Mouse (Mus musculus) limb, embryonic 11.5 days (tissue): ENCODE results near the gene Cbx8. TPM values are rescaled to one million over a fixed set of nuclear protein-coding genes. Genes with fewer than 3 reads are reported as not detected.
A peak's percentile ranks its signal among the peaks of the same experiment; 100 is the strongest.

Experiments
- ATAC-seq: fragments of 200-750 bp; cut with Nextera tagmentation; 2 replicates; pipeline ENCODE4 v1.8.0; 2017; ENCODE audit warnings: low read depth; ENCODE audit not compliant: insufficient number of reproducible peaks, low FRiP score, low TSS enrichment
- DNase-seq: peaks from one replicate; pipeline ENCODE4 v3.0.0-alpha.2; 2015; ENCODE audit warnings: low spot score
- H3K27ac ChIP-seq: fragments of 300-500 bp; sonication (generic); replicated peaks from 2 replicates; pipeline ENCODE4 v1.5.1; 2014; ENCODE audit warnings: low read depth, mild to moderate bottlenecking, low read length
- H3K27me3 ChIP-seq: fragments of 300-500 bp; sonication (generic); 2 replicates; pipeline ENCODE4 v1.6.1; 2014; ENCODE audit warnings: mild to moderate bottlenecking, low read length, mixed read lengths; ENCODE audit not compliant: control insufficient read depth, insufficient read depth
- H3K36me3 ChIP-seq: fragments of 300-500 bp; sonication (generic); 2 replicates; pipeline ENCODE4 v1.6.1; 2014; ENCODE audit warnings: mild to moderate bottlenecking, low read length, moderate library complexity, mixed read lengths; ENCODE audit not compliant: control insufficient read depth, insufficient read depth
- H3K4me1 ChIP-seq: fragments of 300-500 bp; sonication (generic); 2 replicates; pipeline ENCODE4 v1.6.1; 2014; ENCODE audit warnings: low read length, mixed read lengths; ENCODE audit not compliant: control insufficient read depth, insufficient read depth
- H3K4me2 ChIP-seq: fragments of 300-500 bp; sonication (generic); 2 replicates; pipeline ENCODE4 v1.6.1; 2014; ENCODE audit warnings: low read depth, mild to moderate bottlenecking, moderate library complexity; ENCODE audit not compliant: severe bottlenecking
- H3K4me3 ChIP-seq: fragments of 300-500 bp; sonication (generic); 2 replicates; pipeline ENCODE4 v1.5.1; 2014; ENCODE audit warnings: low read depth, low read length
- H3K9ac ChIP-seq: fragments of 300-500 bp; sonication (generic); 2 replicates; pipeline ENCODE4 v1.6.1; 2014; ENCODE audit warnings: mild to moderate bottlenecking, low read length
- H3K9me3 ChIP-seq: fragments of 300-500 bp; sonication (generic); 2 replicates; pipeline ENCODE4 v1.6.1; 2016; ENCODE audit warnings: low read length; ENCODE audit not compliant: control insufficient read depth
- WGBS: fragments of 180-500 bp; shearing (Covaris S2); extraction: QIAGEN DNeasy Blood & Tissue Kit; methylation state at CpG from one replicate; pipeline ENCODE4 v1.1.7; 2014; 5-methylcytosine and 5-hydroxymethylcytosine counted together
- polyA plus RNA-seq: library from polyadenylated mRNA; unstranded; fragments of >200 nt; fragmentation: Nextera tagmentation; extraction: Ambion mirVana; gene quantifications from 2 replicates; pipeline ENCODE4 v1.2.1, GENCODE M21; 2014

Gene Cbx8
- polyA plus RNA-seq, 1 experiment from 2014 or later: 13.4 TPM

DNA sequence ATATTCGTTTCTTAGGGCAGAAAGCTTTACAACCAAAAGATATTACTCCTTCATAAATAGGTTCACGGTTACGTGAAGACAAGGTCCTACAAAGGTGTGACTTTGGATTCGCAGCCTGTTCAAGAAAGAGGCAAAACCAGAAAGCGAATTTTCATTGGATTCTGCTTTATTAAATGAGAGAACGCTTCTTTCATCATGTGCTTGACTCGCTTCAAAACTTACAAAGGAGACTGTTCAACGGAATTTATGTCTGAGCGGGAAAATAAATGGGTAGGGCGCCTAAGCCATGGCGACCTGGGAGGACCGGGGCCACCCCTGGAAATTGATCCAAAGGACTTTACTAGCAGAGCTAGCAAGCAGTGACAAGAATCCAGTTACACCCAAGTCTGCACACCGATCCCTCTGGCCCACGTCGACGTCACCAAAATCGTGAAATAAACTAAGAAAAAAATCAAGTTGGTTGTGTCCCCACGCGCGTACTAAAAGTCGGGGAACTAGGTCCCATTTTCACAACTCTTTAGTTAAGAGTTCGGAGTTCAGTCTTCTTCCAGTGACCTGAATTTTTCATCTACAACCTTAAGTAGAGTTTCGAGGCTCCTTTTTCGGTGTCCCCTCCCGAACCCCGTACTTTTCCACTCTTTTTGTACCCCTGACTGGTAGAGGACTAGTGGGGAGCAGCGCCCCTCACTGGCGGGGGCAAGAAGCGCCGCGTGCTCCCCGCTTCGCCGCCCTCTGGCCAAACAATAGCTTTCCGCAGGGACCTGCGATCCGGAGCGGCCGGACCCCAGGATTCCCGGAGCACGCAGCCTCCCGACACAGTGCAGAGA lies 18.5 kb downstream of the Cbx8 start:
- 4% methylated on average over 42 of the region's 42 CpGs for WGBS

DNA sequence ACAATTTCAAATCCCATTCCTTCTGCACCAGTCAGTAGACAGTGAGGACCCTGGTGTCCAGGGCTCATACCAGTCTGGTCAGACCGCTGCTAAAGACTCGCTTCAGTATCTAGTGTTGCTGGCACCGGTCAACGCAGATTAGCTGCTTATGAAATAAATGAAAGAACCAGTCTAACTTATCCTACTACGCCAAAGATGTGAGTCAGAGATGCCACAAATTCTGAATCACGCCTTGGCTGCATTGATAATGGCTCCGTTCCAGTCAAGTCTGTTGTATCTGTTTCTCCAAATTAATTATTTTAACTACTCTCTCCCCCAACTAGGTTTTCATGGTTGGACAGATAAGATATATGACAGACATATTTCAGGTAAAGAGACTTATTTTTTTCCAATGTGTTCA lies 19.6 kb downstream of the Cbx8 start:
- Histone ChIP-seq H3K9me3 (no peaks in the 10 kb centered on the region), H3K27ac (no peak overlapping the region), H3K4me2 (no peak overlapping the region), H3K9ac (no peak overlapping the region), H3K4me1 (peaks cover 23% of the 10 kb centered on the region), H3K27me3 (no peaks in the 10 kb centered on the region), H3K36me3 (no peaks in the 10 kb centered on the region), H3K4me3 (no peak overlapping the region)
- WGBS: 96% methylated on average over 7 of the region's 7 CpGs
- ATAC-seq: no peak
- no peak for DNase-seq

More for the DNA sequence above, 18.5 kb downstream of the Cbx8 start:
- Histone ChIP-seq H3K9me3 (no peaks in the 10 kb centered on the region), H3K4me3 (peak overlapping the region; percentile 99), H3K27me3 (no peaks in the 10 kb centered on the region), H3K4me1 (peaks cover 29% of the 10 kb centered on the region), H3K27ac (peak overlapping the region; percentile 95), H3K36me3 (peaks cover 5% of the 10 kb centered on the region; the same call in 1 of the 2 replicates), H3K4me2 (peak overlapping the region; percentile 94), H3K9ac (peak overlapping the region; percentile 99)
- ATAC-seq: no peak
- peak; percentile 70 for DNase-seq

DNA sequence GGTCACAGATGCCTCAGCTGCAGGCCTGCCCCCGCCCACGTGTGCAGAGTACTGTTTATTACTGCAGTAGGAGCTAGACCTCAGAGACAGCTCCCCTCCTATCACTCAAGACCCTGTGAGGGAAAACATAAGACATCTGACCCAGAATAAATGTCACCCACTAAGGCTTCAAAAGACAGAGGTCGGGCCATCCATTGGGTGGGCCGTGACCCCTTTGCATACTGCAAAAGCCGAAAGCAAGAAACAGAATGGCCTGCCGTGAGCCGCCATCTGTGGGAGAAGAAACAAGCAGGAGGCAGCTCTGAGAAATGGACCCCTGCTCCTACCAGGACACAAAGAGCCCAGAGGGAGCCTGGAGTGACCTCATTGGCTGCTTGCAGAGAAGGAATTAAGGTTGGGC lies 23.3 kb downstream of the Cbx8 start:
- Histone ChIP-seq H3K4me3 (no peak overlapping the region), H3K27me3 (no peaks in the 10 kb centered on the region), H3K4me1 (peaks cover 4% of the 10 kb centered on the region), H3K4me2 (no peak overlapping the region), H3K27ac (no peak overlapping the region), H3K9ac (no peak overlapping the region), H3K9me3 (no peaks in the 10 kb centered on the region), H3K36me3 (no peaks in the 10 kb centered on the region)
- DNase-seq (no peak), ATAC-seq (no peak)
- WGBS: 70% methylated on average over 7 of the region's 7 CpGs

DNA sequence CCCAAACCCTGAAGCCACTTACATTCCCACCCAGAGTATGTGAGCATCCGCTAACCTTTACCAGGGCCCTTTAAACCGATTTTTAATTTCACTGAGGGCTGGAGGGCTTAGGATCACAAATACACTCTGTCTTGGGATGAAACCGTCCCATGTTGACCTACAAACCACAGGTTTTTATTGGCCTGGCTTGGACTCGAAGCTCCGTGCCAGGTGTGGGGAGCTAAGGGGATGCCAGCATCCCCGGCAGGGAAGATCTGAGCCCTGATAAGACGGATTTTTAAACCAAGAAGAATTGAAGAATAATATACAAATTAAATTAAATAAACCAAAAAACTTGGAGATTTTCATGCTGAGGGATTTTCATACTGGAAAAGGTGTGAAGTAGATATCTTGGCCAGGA lies 26.3 kb downstream of the Cbx8 start:
- no peaks in the 10 kb centered on the region for H3K36me3 ChIP-seq
- DNase-seq (no peak), ATAC-seq (no peak)
- no peak overlapping the region for H3K27ac ChIP-seq
- no peak overlapping the region for H3K4me3 ChIP-seq
- WGBS: 80% methylated on average over 7 of the region's 7 CpGs
- no peaks in the 10 kb centered on the region for H3K4me1 ChIP-seq
- no peak overlapping the region for H3K4me2 ChIP-seq
- H3K9ac ChIP-seq: no peak overlapping the region
- no peaks in the 10 kb centered on the region for H3K9me3 ChIP-seq
- H3K27me3 ChIP-seq: no peaks in the 10 kb centered on the region

DNA sequence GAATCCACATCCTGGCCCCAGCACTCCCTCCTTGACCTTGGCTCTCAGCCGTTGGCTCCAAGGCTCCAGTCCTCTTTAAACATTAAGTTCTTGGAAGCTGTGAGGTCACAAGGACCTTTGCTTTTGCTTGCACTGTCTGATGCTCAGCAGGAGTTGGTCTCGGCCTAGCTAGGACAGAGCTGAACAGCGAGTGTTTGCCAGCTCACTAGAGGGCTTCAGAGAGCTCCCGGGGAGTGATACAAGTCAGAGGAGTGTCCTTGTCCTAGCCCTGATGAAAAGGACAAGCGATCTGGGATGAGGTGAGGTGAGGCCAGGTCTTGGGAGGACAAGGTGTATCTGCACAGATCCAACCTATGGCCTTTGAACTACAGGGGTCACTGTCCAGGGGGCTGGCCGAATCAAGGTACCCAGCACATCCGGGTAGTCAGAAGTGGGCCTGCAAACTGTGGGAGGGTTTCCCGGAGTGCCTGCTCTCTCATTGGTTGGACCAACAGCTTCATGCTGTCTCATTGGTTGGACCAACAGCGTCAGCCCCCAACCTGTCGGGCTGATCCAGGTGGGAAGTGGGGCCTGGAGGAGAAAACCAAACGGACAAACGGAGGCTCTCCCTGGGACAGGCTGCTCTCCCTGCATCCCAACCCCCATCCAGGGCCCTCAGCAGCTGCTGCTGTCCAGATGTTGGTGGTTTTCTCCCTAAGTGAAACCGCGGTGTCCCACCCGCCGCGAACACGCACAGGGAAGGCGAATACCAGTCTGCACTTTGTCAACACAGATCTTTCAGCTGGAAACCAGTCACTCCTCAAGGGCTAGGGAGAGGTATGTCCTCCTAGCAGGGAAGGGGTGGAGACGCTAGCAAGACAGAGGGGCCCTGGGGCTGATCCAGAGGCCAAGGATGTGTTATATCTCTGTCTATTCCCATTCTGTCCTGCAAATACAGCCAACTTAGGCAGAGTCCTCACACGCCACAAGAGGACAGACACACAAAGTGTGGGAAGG lies 33.0 kb downstream of the Cbx8 start:
- H3K4me1 ChIP-seq: 0 out of 2 replicates have a peak, but pooled peaks cover 2% of the 10 kb centered on the region
- no peak overlapping the region for H3K27ac ChIP-seq
- ATAC-seq: peak; percentile 60; the same call in 1 of the 2 replicates
- peak overlapping the region; percentile 50 for H3K4me2 ChIP-seq
- 22% methylated on average over 21 of the region's 21 CpGs for WGBS
- peak overlapping the region; percentile 39; the same call in 1 of the 2 replicates for H3K9ac ChIP-seq
- H3K27me3 ChIP-seq: no peaks in the 10 kb centered on the region
- H3K4me3 ChIP-seq: peak overlapping the region; percentile 26; the same call in 1 of the 2 replicates
- H3K9me3 ChIP-seq: no peaks in the 10 kb centered on the region
- peak; percentile 67 for DNase-seq
- no peaks in the 10 kb centered on the region for H3K36me3 ChIP-seq

DNA sequence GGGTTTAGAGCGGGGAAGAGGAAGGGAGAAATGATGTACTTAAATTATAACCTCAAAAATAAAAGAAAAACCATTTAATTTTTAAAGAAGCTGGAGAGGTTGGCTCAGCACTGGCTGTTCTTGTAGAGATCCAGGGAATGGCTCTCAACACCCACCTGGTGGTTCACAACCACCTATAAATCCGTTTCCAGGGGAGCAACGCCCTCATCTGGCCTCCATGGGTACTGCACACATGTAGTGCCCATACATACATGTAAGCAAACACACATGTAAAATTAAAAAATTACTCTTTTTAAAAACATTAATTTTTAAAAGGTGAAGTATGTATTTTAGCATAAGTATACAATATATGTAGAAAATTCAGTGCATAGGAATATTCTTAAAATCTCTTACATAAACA lies 34.3 kb downstream of the Cbx8 start:
- 76% methylated on average over 3 of the region's 3 CpGs for WGBS

DNA sequence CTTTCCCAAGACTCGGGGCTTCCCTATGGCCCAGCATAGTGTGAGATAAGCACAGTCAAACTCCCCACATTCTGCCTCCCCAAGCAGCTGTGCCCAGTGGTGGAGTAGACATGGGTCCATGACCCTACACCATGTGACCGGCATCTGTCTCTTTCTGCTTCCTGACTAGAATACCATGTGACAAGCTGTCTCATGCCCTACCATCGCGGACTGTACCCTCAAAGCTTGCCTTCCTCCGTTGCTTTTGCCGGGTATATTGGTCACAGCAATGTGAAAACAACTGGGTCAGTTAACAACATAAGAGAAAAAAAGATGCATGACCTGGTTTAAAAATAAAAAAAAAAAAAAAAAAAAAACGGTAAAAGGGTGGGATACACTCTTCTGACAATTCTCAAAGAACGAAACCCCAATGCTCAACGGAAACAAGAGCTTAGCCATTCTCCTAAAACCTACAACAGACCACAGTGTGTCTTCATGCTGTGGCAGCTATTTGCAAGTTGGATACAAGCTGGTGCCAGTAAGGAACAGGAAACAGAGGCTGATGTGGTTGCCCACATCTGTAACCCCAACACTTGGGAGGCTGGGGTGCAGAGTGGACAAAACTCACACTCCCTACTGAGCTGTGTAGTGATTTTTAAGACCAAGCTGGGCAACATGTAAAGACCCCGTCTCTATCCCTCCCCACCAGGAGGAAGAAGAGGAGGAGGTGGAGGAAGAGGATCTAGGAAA lies 35.1 kb downstream of the Cbx8 start:
- DNase-seq (no peak), ATAC-seq (no peak)
- no peak overlapping the region for H3K9ac ChIP-seq
- no peaks in the 10 kb centered on the region for H3K36me3 ChIP-seq
- H3K27me3 ChIP-seq: no peaks in the 10 kb centered on the region
- 0 out of 2 replicates have a peak, but pooled peaks cover 2% of the 10 kb centered on the region for H3K4me1 ChIP-seq
- H3K4me3 ChIP-seq: no peak overlapping the region
- H3K27ac ChIP-seq: no peak overlapping the region
- WGBS: 89% methylated on average over 10 of the region's 10 CpGs
- H3K9me3 ChIP-seq: no peaks in the 10 kb centered on the region
- no peak overlapping the region for H3K4me2 ChIP-seq

More for the DNA sequence above, 34.3 kb downstream of the Cbx8 start:
- Histone ChIP-seq H3K4me3 (no peak overlapping the region), H3K9ac (no peak overlapping the region), H3K9me3 (no peaks in the 10 kb centered on the region), H3K27ac (no peak overlapping the region), H3K27me3 (no peaks in the 10 kb centered on the region), H3K4me1 (0 out of 2 replicates have a peak, but pooled peaks cover 2% of the 10 kb centered on the region), H3K36me3 (no peaks in the 10 kb centered on the region), H3K4me2 (no peak overlapping the region)
- ATAC-seq (no peak), DNase-seq (no peak)
